Mouse (Mus musculus) limb, embryonic 15.5 days (tissue): ENCODE results near the gene Psmd14. TPM values are rescaled to one million over a fixed set of nuclear protein-coding genes. Genes with fewer than 3 reads are reported as not detected.

Experiments
- ATAC-seq: fragments of 200-750 bp; cut with Nextera tagmentation; 2 replicates; pipeline ENCODE4 v1.8.0; 2017; ENCODE audit warnings: low read depth, moderate TSS enrichment; ENCODE audit not compliant: insufficient number of reproducible peaks, low FRiP score, low TSS enrichment
- H3K27ac ChIP-seq: fragments of 300-500 bp; sonication (generic); 2 replicates; pipeline ENCODE4 v1.5.1; 2015; ENCODE audit warnings: moderate library complexity, mild to moderate bottlenecking, inconsistent platforms
- H3K27me3 ChIP-seq: fragments of 300-500 bp; sonication (generic); 2 replicates; pipeline ENCODE4 v1.6.1; 2015; ENCODE audit warnings: inconsistent platforms
- H3K36me3 ChIP-seq: fragments of 300-500 bp; sonication (generic); 2 replicates; pipeline ENCODE4 v1.6.1; 2015; ENCODE audit warnings: inconsistent platforms
- H3K4me1 ChIP-seq: fragments of 300-500 bp; sonication (generic); 2 replicates; pipeline ENCODE4 v1.6.1; 2015; ENCODE audit warnings: inconsistent platforms
- H3K4me2 ChIP-seq: fragments of 300-500 bp; sonication (generic); 2 replicates; pipeline ENCODE4 v1.6.1; 2015; ENCODE audit warnings: mild to moderate bottlenecking, inconsistent platforms
- H3K4me3 ChIP-seq: fragments of 300-500 bp; sonication (generic); 2 replicates; pipeline ENCODE4 v1.5.1; 2015; ENCODE audit warnings: mild to moderate bottlenecking, inconsistent platforms
- H3K9ac ChIP-seq: fragments of 300-500 bp; sonication (generic); 2 replicates; pipeline ENCODE4 v1.6.1; 2015; ENCODE audit warnings: inconsistent platforms
- H3K9me3 ChIP-seq: fragments of 300-500 bp; sonication (generic); 2 replicates; pipeline ENCODE4 v1.6.1; 2016; ENCODE audit warnings: inconsistent platforms
- WGBS: fragments of 180-500 bp; shearing (Covaris S2); methylation state at CpG from one replicate; pipeline ENCODE4 v1.1.7; 2015; 5-methylcytosine and 5-hydroxymethylcytosine counted together
- polyA plus RNA-seq: library from polyadenylated mRNA; unstranded; fragments of >200 nt; fragmentation: Nextera tagmentation; extraction: Ambion mirVana; gene quantifications from 2 replicates; pipeline ENCODE4 v1.2.1, GENCODE M21; 2015

Psmd14 gene
- polyA plus RNA-seq, 1 experiment from 2014 or later: 158 TPM

- H3K9me3 ChIP-seq: no peaks in the 10 kb centered on the region
- H3K9ac ChIP-seq: no peak overlapping the region
- no peaks in the 10 kb centered on the region for H3K4me1 ChIP-seq
- no peaks in the 10 kb centered on the region for H3K27me3 ChIP-seq
- H3K4me2 ChIP-seq: no peak overlapping the region
- 54% methylated on average over 4 of the region's 4 CpGs for WGBS
- H3K36me3 ChIP-seq: no peaks in the 10 kb centered on the region
- ATAC-seq: no peak
- H3K27ac ChIP-seq: no peak overlapping the region
- no peak overlapping the region for H3K4me3 ChIP-seq
These were observed 54.0 kb downstream of the Psmd14 start for GRCm38 (mm10) chr2:61765526-61765925.

GRCm38 (mm10) chr2:61780794-61781193 is 69.3 kb downstream of the Psmd14 start:
- H3K4me1 ChIP-seq: no peaks in the 10 kb centered on the region
- no peak overlapping the region for H3K4me2 ChIP-seq
- ATAC-seq: no peak
- no peaks in the 10 kb centered on the region for H3K9me3 ChIP-seq
- H3K27ac ChIP-seq: no peak overlapping the region
- no peak overlapping the region for H3K4me3 ChIP-seq
- H3K36me3 ChIP-seq: peaks cover 11% of the 10 kb centered on the region
- no peak overlapping the region for H3K9ac ChIP-seq
- no peaks in the 10 kb centered on the region for H3K27me3 ChIP-seq

DNA sequence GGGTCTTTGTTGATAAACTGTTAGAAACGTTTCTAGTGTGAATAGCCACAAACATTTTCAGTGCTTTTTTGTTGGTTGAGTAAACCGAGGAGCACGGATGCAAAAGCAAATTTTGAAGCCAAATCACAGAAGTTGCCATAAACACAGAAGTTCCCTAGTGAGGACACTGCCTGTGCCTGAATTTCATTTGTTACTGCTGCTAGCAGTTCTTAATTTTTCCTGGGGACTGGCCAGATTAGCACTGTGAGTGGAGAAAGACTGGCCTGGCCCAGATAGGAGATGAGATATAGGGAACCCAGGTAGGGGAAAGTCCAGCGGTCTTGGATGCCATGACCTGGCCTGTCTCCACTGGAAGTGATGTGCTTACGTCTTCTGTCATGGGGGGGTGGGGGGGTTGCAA is 83.5 kb downstream of the Psmd14 start:
- no peak for ATAC-seq
- Histone ChIP-seq H3K27me3 (no peaks in the 10 kb centered on the region), H3K4me1 (no peaks in the 10 kb centered on the region), H3K36me3 (no peaks in the 10 kb centered on the region), H3K4me3 (no peak overlapping the region), H3K27ac (no peak overlapping the region), H3K9ac (no peak overlapping the region), H3K4me2 (no peak overlapping the region), H3K9me3 (no peaks in the 10 kb centered on the region)
- WGBS: 74% methylated on average over 5 of the region's 5 CpGs

DNA sequence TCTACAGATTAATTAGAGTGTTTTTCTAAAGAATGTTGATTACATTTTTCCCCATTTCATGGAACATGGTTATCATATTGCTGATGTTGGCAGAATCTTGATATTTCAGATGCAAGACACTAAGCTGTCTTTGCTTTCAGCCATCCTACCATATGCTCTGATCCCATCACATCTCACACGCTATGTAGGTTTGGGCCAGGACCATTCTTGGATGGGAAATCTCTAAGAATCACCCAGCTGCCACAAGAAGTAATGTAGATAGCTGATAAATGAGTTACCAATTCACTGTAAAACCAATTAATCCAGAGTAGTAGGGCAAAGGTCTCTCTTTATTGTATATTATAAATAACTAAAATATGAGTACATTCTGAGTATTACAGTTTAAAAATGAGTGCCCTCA is 86.6 kb downstream of the Psmd14 start:
- Histone ChIP-seq H3K27me3 (peaks cover 15% of the 10 kb centered on the region), H3K9ac (no peak overlapping the region), H3K4me3 (no peak overlapping the region), H3K27ac (no peak overlapping the region), H3K36me3 (no peaks in the 10 kb centered on the region), H3K4me1 (peaks cover 6% of the 10 kb centered on the region; the same call in 1 of the 2 replicates), H3K9me3 (no peaks in the 10 kb centered on the region), H3K4me2 (no peak overlapping the region)
- no peak for ATAC-seq
- WGBS: 97% methylated on average over 1 of the region's 1 CpGs

DNA sequence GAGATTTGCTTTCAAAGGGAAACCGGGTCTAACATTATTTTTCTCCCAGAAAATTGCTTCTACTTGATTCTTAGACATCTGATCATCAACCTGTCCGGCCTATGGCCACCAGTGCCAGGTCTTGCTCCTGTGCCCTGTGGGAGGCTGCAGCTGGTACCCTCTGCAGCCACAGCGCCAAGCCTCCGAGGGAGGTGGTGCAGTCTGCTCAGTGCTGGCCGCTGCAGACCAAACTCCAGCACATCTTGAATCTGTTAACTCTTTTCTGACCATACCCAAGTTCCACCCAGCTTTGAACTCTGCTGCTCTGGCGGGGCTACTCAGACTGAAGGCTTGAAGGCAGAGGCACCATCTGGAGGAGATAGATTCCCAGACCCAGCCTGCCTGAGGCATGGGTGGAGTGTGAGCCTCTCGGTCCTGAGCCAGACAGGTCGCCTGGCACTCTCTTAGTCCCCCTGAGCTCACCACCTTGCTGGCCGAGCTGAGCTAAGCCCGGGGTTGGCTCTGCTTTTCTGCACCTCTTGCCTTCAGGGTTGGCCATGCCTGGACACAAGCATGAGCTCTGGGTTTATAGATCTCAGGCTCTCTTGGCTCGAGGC is 91.3 kb downstream of the Psmd14 start, which contains the start of gene Tbr1:
Tbr1 (plus strand) TSS at position 275 of the 596 bp plus-strand sequence.
- no peak within 1 kb of the TSS for H3K4me2 ChIP-seq
- 8% methylated on average over 11 of the region's 11 CpGs for WGBS
- no peak within 1 kb of the TSS for H3K9ac ChIP-seq

GRCm38 (mm10) chr2:61803443-61804367 is 92.2 kb downstream of the Psmd14 start:
- Histone ChIP-seq H3K9ac (no peak overlapping the region), H3K27ac (no peak overlapping the region), H3K4me3 (no peak overlapping the region), H3K9me3 (no peaks in the 10 kb centered on the region), H3K4me2 (no peak overlapping the region), H3K27me3 (peaks cover 64% of the 10 kb centered on the region), H3K36me3 (no peaks in the 10 kb centered on the region), H3K4me1 (peaks cover 33% of the 10 kb centered on the region)
- no peak for ATAC-seq
- 2% methylated on average over 29 of the region's 29 CpGs for WGBS

More for the DNA sequence above, 91.3 kb downstream of the Psmd14 start, which contains the start of gene Tbr1:
- no peak for ATAC-seq
- H3K27ac ChIP-seq: no peak within 1 kb of the TSS
- H3K27me3 ChIP-seq: peaks cover 60% of the 10 kb centered on the region
- H3K4me3 ChIP-seq: no peak within 1 kb of the TSS
- no peaks in the 10 kb centered on the region for H3K9me3 ChIP-seq
- H3K4me1 ChIP-seq: peaks cover 33% of the 10 kb centered on the region
- H3K36me3 ChIP-seq: no peaks in the 10 kb centered on the region

GRCm38 (mm10) chr2:61804382-61804840 is 92.9 kb downstream of the Psmd14 start:
- no peaks in the 10 kb centered on the region for H3K9me3 ChIP-seq
- H3K4me3 ChIP-seq: no peak overlapping the region
- WGBS: 3% methylated on average over 10 of the region's 10 CpGs
- ATAC-seq: no peak
- H3K4me2 ChIP-seq: no peak overlapping the region
- H3K9ac ChIP-seq: no peak overlapping the region
- H3K4me1 ChIP-seq: peaks cover 33% of the 10 kb centered on the region
- H3K36me3 ChIP-seq: no peaks in the 10 kb centered on the region
- H3K27ac ChIP-seq: no peak overlapping the region
- H3K27me3 ChIP-seq: peaks cover 71% of the 10 kb centered on the region

DNA sequence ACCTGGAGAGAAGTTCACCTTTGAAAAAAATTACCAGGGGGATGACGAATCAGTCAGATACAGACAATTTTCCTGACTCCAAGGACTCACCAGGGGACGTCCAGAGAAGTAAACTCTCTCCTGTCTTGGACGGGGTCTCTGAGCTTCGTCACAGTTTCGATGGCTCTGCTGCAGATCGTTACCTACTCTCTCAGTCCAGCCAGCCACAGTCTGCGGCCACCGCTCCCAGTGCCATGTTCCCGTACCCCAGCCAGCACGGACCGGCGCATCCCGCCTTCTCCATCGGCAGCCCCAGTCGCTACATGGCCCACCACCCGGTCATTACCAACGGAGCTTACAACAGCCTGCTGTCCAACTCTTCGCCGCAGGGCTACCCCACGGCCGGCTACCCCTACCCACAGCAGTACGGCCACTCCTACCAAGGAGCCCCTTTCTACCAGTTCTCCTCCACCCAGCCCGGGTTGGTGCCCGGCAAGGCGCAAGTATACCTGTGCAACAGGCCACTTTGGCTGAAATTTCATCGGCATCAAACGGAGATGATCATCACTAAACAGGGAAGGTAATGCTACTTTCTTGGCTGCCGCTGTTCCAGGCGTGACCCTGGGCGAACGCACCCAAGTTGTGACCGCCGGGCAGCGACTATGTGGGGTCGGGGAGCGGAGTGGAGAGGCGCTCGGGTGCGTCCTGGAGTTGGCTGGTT is 93.5 kb downstream of the Psmd14 start:
- no peaks in the 10 kb centered on the region for H3K36me3 ChIP-seq
- no peaks in the 10 kb centered on the region for H3K9me3 ChIP-seq
- H3K4me2 ChIP-seq: peak overlapping the region; percentile 36
- peaks cover 33% of the 10 kb centered on the region for H3K4me1 ChIP-seq
- peak overlapping the region; percentile 19 for H3K4me3 ChIP-seq
- 2% methylated on average over 39 of the region's 39 CpGs for WGBS
- H3K27ac ChIP-seq: no peak overlapping the region
- peaks cover 77% of the 10 kb centered on the region for H3K27me3 ChIP-seq
- ATAC-seq: peak; percentile 44; the same call in 1 of the 2 replicates
- H3K9ac ChIP-seq: no peak overlapping the region

DNA sequence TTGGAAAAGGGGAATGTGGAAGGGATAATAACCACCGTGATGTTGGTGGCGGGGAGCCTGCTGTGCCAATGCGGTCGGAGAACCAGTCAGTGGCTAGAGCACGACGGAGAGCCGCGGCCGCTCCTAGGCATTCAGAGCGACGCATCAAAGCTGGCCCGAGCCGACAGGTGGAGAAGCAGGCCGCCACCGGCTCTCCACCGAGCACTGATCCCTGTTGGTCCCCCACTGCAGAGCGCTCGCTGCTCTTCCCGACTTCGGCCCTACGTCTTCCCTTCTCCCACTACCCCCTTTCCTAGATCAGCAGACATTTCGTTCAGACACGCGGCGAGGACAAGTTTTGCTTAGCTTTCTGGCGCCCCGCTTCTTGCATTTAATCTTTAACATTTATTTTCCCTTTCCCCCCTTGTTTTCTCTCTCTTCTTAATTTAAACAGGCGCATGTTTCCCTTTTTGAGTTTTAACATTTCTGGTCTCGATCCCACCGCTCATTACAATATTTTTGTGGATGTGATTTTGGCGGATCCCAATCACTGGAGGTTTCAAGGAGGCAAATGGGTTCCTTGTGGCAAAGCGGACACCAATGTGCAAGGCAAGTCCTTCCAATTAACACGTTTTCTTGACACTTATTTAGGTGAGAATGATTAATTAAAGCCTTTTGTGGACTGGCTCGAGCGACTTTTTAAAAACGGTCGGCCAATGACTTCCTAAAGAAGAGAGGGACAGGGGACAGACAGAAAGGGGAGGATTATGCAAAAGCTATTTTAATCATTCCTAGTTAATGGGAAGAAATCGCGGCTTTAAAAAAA is 94.2 kb downstream of the Psmd14 start:
- 1% methylated on average over 39 of the region's 39 CpGs for WGBS
- no peak for ATAC-seq
- H3K27me3 ChIP-seq: peaks cover 84% of the 10 kb centered on the region

DNA sequence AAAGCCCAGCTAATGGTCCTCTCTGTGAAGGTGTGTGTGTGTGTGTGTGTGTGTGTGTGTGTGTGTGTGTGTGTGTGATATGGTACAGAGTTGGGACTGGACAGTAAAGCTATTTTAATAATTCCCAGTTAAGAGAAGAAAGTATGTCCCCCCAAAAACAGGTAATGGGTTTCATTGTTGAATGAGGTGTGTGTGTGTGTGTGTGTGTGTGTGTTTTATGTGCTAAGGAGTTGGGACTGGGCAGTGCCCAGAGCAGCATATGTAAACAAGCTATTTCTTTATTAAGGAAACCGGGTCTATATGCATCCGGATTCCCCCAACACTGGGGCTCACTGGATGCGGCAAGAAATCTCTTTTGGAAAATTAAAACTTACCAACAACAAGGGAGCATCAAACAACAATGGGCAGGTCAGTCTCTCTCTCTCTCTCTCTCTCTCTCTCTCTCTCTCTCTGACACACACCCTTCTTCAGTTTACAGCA is 94.9 kb downstream of the Psmd14 start:
- no peak for ATAC-seq
- 5% methylated on average over 3 of the region's 3 CpGs for WGBS

More for the DNA sequence above, 94.2 kb downstream of the Psmd14 start:
- H3K4me2 ChIP-seq: peak overlapping the region; percentile 36
- H3K4me3 ChIP-seq: peak overlapping the region; percentile 19
- no peak overlapping the region for H3K27ac ChIP-seq
- H3K4me1 ChIP-seq: peaks cover 33% of the 10 kb centered on the region
- no peaks in the 10 kb centered on the region for H3K36me3 ChIP-seq
- no peak overlapping the region for H3K9ac ChIP-seq
- no peaks in the 10 kb centered on the region for H3K9me3 ChIP-seq

GRCm38 (mm10) chr2:61807151-61807550 is 95.7 kb downstream of the Psmd14 start:
- peak overlapping the region; percentile 12; the same call in 1 of the 2 replicates for H3K4me3 ChIP-seq
- peak overlapping the region; percentile 30; the same call in 1 of the 2 replicates for H3K4me2 ChIP-seq

More for the DNA sequence above, 94.9 kb downstream of the Psmd14 start:
- H3K9ac ChIP-seq: no peak overlapping the region
- no peak overlapping the region for H3K4me3 ChIP-seq
- H3K4me1 ChIP-seq: peaks cover 36% of the 10 kb centered on the region
- H3K36me3 ChIP-seq: no peaks in the 10 kb centered on the region
- no peaks in the 10 kb centered on the region for H3K9me3 ChIP-seq
- H3K27me3 ChIP-seq: peaks cover 91% of the 10 kb centered on the region
- H3K27ac ChIP-seq: no peak overlapping the region
- no peak overlapping the region for H3K4me2 ChIP-seq

More at GRCm38 (mm10) chr2:61807151-61807550, 95.7 kb downstream of the Psmd14 start:
- no peak overlapping the region for H3K9ac ChIP-seq
- H3K9me3 ChIP-seq: no peaks in the 10 kb centered on the region
- peaks cover 43% of the 10 kb centered on the region for H3K4me1 ChIP-seq
- no peaks in the 10 kb centered on the region for H3K36me3 ChIP-seq
- ATAC-seq: no peak
- WGBS: under 1% methylated on average over 22 of the region's 22 CpGs
- peaks cover 89% of the 10 kb centered on the region for H3K27me3 ChIP-seq
- no peak overlapping the region for H3K27ac ChIP-seq
